Mouse (Mus musculus): ENCODE measurements at regions not wholly inside any gene's neighbourhood (a gene's known extent, or its start where the extent isn't known, plus 50 kb on each side); places are given as distances from the start of the nearest gene placed in this dataset.

DNA sequence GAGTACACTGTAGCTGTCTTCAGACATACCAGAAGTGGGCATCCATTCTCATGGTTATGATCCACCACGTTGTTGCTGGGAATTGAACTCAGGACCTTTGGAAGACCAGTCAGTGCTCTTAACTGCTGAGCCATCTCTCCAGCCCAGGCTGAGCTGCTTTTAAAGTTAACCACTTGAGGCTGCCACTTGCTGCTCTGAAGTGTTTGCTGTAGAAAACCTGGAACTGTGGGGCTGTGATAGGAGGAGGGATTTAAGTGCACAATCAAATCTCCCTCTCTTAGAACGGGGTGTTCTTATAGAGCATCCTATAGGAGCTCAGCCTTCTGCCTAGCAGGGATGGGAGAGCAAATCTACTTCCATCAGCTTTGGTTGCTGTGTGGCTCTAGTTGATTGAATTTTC is 185.1 kb upstream of the Gm12728 start:
- no peak overlapping the region for H3K4me3 ChIP-seq
- H3K9ac ChIP-seq, result no peak overlapping the region
- no peaks in the 10 kb centered on the region for H3K36me3 ChIP-seq
- 91% methylated on average over 2 of the region's 2 CpGs for WGBS
- no peaks in the 10 kb centered on the region for H3K9me3 ChIP-seq
- no peak for ATAC-seq (ENCODE audit: low FRiP score)
- H3K4me2 ChIP-seq, result no peak overlapping the region
- H3K4me1 ChIP-seq (replicated peaks), result peaks cover 6% of the 10 kb centered on the region
- no peak overlapping the region for H3K27ac ChIP-seq
- H3K27me3 ChIP-seq, result no peaks in the 10 kb centered on the region

GRCm38 (mm10) chr4:105606731-105607130 is 182.9 kb upstream of the Gm12728 start:
- Histone ChIP-seq H3K4me2 (no peak overlapping the region), H3K27ac (no peak overlapping the region), H3K9ac (no peak overlapping the region), H3K4me3 (no peak overlapping the region), H3K4me1 (replicated peaks) (peaks cover 6% of the 10 kb centered on the region), H3K27me3 (no peaks in the 10 kb centered on the region), H3K36me3 (no peaks in the 10 kb centered on the region), H3K9me3 (no peaks in the 10 kb centered on the region)
- no peak for ATAC-seq (ENCODE audit: low FRiP score)
- 13% methylated on average over 5 of the region's 5 CpGs for WGBS

DNA sequence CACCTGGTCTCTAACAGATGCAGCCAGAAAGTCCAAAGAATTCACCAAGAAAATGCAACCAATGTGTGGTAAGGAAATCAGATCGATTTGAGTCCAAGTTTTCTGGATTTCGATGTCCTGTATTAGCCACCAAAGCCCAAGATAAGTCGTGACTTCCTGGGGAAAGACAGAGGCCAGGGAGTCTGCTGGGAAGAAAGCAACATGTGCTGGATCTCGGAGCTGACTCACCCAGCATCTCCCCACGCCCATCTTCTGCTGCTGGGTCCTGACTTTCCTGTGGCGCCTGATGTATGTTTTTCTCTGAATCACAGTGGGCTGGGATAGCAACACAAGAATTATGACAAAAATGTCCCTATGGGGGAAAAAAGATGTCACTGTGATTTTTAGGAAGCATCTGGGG is 178.8 kb upstream of the Gm12728 start:
- H3K4me2 ChIP-seq, result no peak overlapping the region
- no peak overlapping the region for H3K9ac ChIP-seq
- no peaks in the 10 kb centered on the region for H3K9me3 ChIP-seq
- no peaks in the 10 kb centered on the region for H3K36me3 ChIP-seq
- peaks cover 6% of the 10 kb centered on the region for H3K4me1 ChIP-seq (replicated peaks)
- WGBS, result 78% methylated on average over 6 of the region's 6 CpGs
- no peak for ATAC-seq (ENCODE audit: low FRiP score)
- H3K27me3 ChIP-seq, result no peaks in the 10 kb centered on the region
- H3K27ac ChIP-seq, result no peak overlapping the region
- H3K4me3 ChIP-seq, result no peak overlapping the region

- ATAC-seq (ENCODE audit: low FRiP score), result no peak
- no peaks in the 10 kb centered on the region for H3K4me1 ChIP-seq (replicated peaks)
- H3K9ac ChIP-seq, result no peak overlapping the region
- H3K4me2 ChIP-seq, result no peak overlapping the region
- no peaks in the 10 kb centered on the region for H3K36me3 ChIP-seq
- no peak overlapping the region for H3K27ac ChIP-seq
- H3K4me3 ChIP-seq, result no peak overlapping the region
- no peaks in the 10 kb centered on the region for H3K9me3 ChIP-seq
- no peaks in the 10 kb centered on the region for H3K27me3 ChIP-seq
- WGBS, result 90% methylated on average over 2 of the region's 2 CpGs
Measured at GRCm38 (mm10) chr4:105614390-105614789, 175.3 kb upstream of the Gm12728 start.

DNA sequence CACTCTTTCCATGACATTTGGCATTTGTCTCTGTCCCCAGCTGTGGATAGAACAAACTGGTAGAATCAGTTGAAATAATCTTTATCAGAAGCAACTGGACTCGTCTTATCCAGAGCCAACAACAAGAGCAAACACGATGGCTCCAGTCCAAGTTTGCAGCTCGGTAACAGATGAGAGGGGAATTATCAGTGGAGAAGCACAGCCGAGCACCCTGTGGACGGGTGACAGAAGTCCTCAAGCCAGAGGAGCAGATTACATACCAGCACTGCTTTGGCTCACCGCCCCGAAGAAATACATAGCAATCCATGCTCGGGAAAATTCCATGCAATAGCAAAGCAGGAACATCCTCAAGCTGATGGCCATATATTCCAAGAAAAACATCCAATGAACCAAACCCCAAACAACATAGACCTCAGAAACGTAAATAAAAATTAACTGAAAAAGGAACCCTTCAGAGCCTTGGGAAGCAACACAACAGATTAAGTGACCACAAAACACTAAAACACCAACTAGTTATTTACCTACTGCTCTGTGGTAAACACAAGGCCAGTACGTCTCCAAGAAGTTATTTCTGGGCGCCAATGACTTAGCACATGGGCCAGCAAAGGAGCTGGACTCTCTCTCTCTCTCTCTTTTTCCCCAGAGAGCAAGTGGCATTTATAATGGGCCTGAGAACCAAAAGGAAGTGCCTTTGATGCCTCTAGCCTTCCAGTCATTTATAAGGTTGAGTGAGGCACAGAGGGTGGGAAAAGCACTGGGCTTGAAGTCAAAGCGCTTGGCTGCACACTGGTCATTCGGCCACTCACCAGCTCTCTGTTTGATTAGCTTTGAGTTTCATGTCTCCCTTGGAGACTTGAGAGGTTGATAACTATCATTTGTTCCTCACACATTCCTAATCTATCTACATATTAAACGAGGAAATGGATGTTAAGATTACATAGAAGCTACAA is 163.0 kb upstream of the Gm12728 start:
- no peaks in the 10 kb centered on the region for H3K4me1 ChIP-seq (replicated peaks)
- H3K27ac ChIP-seq, result no peak overlapping the region
- H3K4me2 ChIP-seq, result no peak overlapping the region
- H3K9ac ChIP-seq, result no peak overlapping the region
- 80% methylated on average over 14 of the region's 14 CpGs for WGBS
- H3K36me3 ChIP-seq, result no peaks in the 10 kb centered on the region
- no peak overlapping the region for H3K4me3 ChIP-seq
- H3K27me3 ChIP-seq, result no peaks in the 10 kb centered on the region
- no peak for ATAC-seq (ENCODE audit: low FRiP score)
- H3K9me3 ChIP-seq, result no peaks in the 10 kb centered on the region

- Histone ChIP-seq H3K4me1 (replicated peaks) (no peaks in the 10 kb centered on the region), H3K27ac (no peak overlapping the region), H3K4me3 (no peak overlapping the region), H3K36me3 (no peaks in the 10 kb centered on the region), H3K27me3 (no peaks in the 10 kb centered on the region), H3K4me2 (no peak overlapping the region), H3K9me3 (no peaks in the 10 kb centered on the region), H3K9ac (no peak overlapping the region)
- 93% methylated on average over 4 of the region's 4 CpGs for WGBS
- ATAC-seq (ENCODE audit: low FRiP score), result no peak
Measured at GRCm38 (mm10) chr4:105629581-105629980, 160.1 kb upstream of the Gm12728 start.

GRCm38 (mm10) chr4:105630595-105631369 is 158.9 kb upstream of the Gm12728 start:
- 85% methylated on average over 11 of the region's 11 CpGs for WGBS
- H3K27me3 ChIP-seq, result no peaks in the 10 kb centered on the region
- no peak for ATAC-seq (ENCODE audit: low FRiP score)
- H3K9ac ChIP-seq, result no peak overlapping the region
- no peaks in the 10 kb centered on the region for H3K4me1 ChIP-seq (replicated peaks)
- no peak overlapping the region for H3K4me2 ChIP-seq
- no peaks in the 10 kb centered on the region for H3K9me3 ChIP-seq
- no peak overlapping the region for H3K4me3 ChIP-seq
- H3K27ac ChIP-seq, result no peak overlapping the region
- H3K36me3 ChIP-seq, result no peaks in the 10 kb centered on the region

DNA sequence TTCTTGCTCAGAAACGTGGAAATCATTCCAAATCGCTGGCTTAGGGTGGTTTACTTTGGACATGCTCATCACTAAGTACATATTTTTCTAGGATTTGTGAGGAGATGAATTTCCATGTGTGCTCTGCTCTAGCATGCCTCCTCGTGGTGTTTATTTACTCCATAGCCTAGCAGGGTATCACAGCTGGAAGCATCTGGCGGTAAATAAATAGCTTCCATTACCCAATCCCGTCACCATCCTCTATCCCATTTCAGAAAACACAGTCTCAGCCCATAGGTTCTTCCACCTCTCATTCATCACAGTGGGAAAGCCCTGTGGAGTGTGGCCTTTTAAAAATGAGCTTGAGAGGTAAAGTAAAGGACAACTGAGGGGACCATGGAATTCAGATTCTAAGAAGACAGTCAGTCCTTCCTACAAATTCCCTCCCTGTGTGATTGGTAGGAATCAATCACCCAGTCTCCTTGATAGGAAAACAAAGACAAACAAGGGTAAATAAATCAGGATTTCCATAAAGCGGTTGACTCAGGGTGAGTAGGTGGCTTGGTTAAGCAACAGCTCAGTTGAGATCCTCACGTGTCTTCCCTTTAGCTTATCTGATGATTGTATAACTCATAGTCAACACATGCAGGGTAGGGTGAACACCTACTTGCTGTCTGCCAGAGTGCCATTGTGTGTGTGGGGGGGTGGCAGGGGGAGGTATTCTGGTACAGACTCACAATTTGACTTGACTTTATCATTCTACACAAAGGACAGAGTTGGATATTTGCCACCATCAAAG is 156.9 kb upstream of the Gm12728 start:
- ATAC-seq (ENCODE audit: low FRiP score), result no peak
- no peaks in the 10 kb centered on the region for H3K36me3 ChIP-seq

GRCm38 (mm10) chr4:105633789-105634188 is 155.9 kb upstream of the Gm12728 start:
- WGBS, result 95% methylated on average over 3 of the region's 3 CpGs
- no peak for ATAC-seq (ENCODE audit: low FRiP score)

More for the DNA sequence above, 156.9 kb upstream of the Gm12728 start:
- no peaks in the 10 kb centered on the region for H3K4me1 ChIP-seq (replicated peaks)
- H3K9me3 ChIP-seq, result no peaks in the 10 kb centered on the region
- H3K27me3 ChIP-seq, result no peaks in the 10 kb centered on the region
- H3K4me3 ChIP-seq, result no peak overlapping the region
- no peak overlapping the region for H3K9ac ChIP-seq
- no peak overlapping the region for H3K27ac ChIP-seq
- H3K4me2 ChIP-seq, result no peak overlapping the region
- 81% methylated on average over 7 of the region's 7 CpGs for WGBS

DNA sequence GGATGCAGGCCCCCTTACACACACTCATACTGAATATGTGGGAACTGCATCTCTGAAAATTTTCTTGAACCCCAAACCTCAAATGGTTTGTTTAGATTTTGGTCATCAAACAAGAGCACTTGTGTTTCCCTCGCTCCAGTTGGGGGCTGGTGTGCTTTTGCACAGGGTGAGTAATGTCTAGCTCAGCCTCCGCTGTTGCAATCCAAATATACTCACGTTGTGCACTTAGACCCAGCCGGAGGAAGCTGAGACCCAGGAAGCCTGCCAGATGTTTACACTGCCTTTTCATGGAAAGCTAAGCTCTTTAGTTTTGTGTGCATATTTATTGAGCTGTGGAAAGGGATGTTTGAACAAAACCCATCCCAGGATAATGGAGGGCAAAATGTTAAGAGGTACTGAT is 148.9 kb upstream of the Gm12728 start:
- H3K27ac ChIP-seq, result no peak overlapping the region
- 60% methylated on average over 4 of the region's 4 CpGs for WGBS
- no peak for ATAC-seq (ENCODE audit: low FRiP score)

More at GRCm38 (mm10) chr4:105633789-105634188, 155.9 kb upstream of the Gm12728 start:
- Histone ChIP-seq H3K36me3 (no peaks in the 10 kb centered on the region), H3K9ac (no peak overlapping the region), H3K27ac (no peak overlapping the region), H3K4me3 (no peak overlapping the region), H3K4me2 (no peak overlapping the region), H3K9me3 (no peaks in the 10 kb centered on the region), H3K27me3 (no peaks in the 10 kb centered on the region), H3K4me1 (replicated peaks) (no peaks in the 10 kb centered on the region)

DNA sequence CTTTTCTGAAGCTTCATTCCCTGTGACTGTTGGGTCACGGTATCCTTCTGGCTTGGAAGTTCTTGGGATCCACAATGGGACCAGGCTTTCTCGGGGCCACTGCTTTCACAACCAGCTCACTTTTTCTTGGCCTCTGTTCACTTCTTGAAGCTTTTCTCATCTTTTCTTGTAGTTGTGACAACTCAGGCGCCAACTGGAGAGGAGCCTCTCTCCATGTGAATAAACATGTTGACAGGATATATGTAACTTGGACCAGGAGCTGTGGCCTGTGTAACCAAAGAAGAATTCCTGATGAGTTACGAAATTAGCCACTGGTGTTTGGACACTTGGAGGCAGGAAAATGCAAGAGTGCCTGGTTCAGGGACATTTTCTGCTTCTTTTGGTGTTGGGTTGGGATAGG is 148.1 kb upstream of the Gm12728 start:
- no peak overlapping the region for H3K4me3 ChIP-seq
- no peaks in the 10 kb centered on the region for H3K27me3 ChIP-seq
- H3K4me1 ChIP-seq (replicated peaks), result no peaks in the 10 kb centered on the region
- H3K9me3 ChIP-seq, result no peaks in the 10 kb centered on the region
- WGBS, result 91% methylated on average over 4 of the region's 4 CpGs
- no peaks in the 10 kb centered on the region for H3K36me3 ChIP-seq
- H3K27ac ChIP-seq, result no peak overlapping the region
- H3K9ac ChIP-seq, result no peak overlapping the region
- ATAC-seq (ENCODE audit: low FRiP score), result no peak
- H3K4me2 ChIP-seq, result no peak overlapping the region

More for the DNA sequence above, 148.9 kb upstream of the Gm12728 start:
- Histone ChIP-seq H3K4me1 (replicated peaks) (no peaks in the 10 kb centered on the region), H3K4me2 (no peak overlapping the region), H3K36me3 (no peaks in the 10 kb centered on the region), H3K9me3 (no peaks in the 10 kb centered on the region), H3K9ac (no peak overlapping the region), H3K27me3 (no peaks in the 10 kb centered on the region), H3K4me3 (no peak overlapping the region)
